Mouse (Mus musculus) yolk sac, embryonic 10.5 days (tissue): Measurements from ENCODE around the gene 2610528J11Rik.
"Not testable (repeated sequence)": the region's sequence is repeated elsewhere in the genome, so short reads cannot be mapped to it uniquely, and the experiment has no call there.

Experiments used
- DNase-seq: peaks from one replicate; pipeline ENCODE4 v3.0.0-alpha.2; 2017; ENCODE audit warnings: low spot score

The 2610528J11Rik gene

GRCm38 (mm10) chr4:118542510-118543157 is 15.8 kb downstream of the 2610528J11Rik start:
- no peak for DNase-seq

DNA sequence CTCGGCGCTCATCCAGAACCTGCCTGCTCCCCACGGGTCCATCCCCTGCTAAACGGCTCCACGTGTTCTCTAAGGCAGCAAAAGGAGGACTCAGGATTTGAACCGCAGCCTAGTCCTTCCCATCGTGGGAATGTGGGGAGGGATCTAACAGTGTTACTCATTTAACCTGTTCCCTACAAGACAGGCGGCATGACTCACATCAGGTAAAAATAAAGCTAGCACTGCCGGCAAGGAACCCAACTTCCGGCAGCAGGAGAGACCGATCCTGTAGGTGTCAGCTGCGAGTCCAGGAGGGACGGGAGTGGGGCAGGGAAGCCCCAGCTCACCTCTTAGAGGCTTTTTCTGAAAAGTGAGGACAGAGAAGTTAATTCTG is 16.3 kb downstream of the 2610528J11Rik start:
- DNase-seq = peak; percentile 77

- DNase-seq = peak; percentile 92
These were observed 16.9 kb downstream of the 2610528J11Rik start, which contains the start of gene Tmem125 for GRCm38 (mm10) chr4:118543592-118544260. Tmem125 (minus strand) TSS chr4:118544044.

DNA sequence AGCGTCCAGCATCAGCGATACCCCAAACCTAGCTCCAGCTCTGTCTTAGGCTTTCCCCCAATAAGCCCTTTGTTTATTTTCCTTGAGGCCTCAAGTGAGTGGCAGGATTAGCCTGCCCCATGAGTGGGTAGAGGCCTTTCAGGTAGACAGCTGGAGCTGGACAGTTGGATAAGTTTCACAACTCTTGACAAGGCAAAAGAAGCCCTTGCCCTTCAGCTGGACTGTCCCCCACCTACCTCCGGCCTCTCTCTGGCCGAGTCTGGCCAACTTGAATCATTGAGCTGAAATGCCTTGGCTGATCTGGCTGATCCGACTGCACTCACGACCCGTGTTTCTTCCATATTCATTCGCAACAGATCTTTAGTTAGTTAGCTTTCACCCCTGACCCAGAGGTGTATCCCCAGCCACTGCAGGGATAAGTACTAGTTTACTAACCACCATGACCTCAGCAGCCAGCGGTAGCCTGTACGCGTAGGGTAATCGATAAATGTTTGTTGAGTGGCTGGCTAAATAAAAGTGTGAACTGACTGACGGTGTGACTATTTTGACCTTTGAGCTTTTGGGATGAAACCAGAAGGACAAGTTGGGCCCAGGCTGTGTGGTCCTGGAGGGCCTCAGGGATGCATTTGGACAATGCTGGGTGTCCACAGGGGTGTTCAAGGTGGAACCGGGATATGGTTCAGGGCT is 17.8 kb downstream of the 2610528J11Rik start:
- DNase-seq = peak; percentile 58

DNA sequence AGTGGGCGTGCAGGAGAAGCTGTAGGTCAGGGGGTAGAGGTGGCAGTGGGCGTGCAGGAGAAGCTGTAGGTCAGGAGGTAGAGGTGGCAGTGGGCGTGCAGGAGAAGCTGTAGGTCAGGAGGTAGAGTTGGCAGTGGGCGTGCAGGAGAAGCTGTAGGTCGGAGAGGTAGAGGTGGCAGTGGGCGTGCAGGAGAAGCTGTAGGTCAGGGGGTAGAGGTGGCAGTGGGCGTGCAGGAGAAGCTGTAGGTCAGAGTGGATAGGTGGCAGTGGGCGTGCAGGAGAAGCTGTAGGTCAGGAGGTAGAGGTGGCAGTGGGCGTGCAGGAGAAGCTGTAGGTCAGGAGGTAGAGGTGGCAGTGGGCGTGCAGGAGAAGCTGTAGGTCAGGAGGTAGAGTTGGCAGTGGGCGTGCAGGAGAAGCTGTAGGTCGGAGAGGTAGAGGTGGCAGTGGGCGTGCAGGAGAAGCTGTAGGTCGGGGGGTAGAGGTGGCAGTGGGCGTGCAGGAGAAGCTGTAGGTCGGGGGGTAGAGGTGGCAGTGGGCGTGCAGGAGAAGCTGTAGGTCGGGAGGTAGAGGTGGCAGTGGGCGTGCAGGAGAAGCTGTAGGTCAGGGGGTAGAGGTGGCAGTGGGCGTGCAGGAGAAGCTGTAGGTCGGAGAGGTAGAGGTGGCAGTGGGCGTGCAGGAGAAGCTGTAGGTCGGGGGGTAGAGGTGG is 20.8 kb downstream of the 2610528J11Rik start:
- DNase-seq = not testable (repeated sequence)

GRCm38 (mm10) chr4:118548130-118548480 is 21.3 kb downstream of the 2610528J11Rik start:
- DNase-seq = peak; percentile 80

GRCm38 (mm10) chr4:118553039-118553649 is 26.3 kb downstream of the 2610528J11Rik start:
- no peak for DNase-seq

- no peak for DNase-seq
These were observed 37.5 kb downstream of the 2610528J11Rik start for GRCm38 (mm10) chr4:118564062-118564925.

DNA sequence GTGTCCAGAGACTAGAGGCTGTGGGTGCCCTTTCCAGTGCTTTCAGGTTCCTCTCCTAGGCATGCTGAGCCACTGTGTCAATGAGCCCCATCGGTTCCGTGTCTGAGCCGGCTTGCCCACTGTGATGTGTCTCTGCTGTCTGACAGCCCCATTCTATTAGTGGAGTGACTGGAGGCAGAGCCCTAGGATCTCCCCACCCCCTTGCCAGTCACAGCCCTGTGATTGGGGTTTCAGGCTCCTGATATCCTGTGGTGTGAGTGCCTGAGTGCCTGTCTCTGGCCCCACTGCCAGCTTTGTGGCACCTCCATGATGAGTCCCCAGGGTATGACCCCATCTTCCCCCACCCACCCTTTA is 38.1 kb downstream of the 2610528J11Rik start:
- no peak for DNase-seq

DNA sequence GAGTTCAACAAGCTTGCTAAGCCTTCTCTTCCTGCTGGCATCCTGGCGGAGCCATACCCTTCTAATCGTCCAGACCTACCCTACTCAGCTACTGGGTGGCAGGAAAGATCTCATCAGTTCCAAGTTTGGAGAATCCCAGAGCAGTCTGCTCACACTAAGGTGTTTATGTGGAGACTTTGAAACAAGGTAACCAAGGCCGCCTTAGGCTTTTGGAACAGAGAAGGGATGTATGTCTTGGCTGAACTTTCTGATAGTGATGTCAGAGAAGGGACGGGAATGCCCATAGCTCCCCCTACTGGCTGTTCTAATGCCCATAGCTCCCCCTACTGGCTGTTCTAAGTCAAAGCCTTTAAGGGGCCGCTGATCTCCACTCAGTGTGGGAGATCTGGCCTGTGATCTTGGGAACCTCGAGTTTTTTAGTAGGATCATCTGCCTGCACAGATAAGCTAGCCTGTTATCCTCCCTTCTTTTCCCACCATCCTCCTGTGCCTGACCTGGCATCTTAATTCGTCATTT is 39.4 kb downstream of the 2610528J11Rik start:
- peak; percentile 29 for DNase-seq

DNA sequence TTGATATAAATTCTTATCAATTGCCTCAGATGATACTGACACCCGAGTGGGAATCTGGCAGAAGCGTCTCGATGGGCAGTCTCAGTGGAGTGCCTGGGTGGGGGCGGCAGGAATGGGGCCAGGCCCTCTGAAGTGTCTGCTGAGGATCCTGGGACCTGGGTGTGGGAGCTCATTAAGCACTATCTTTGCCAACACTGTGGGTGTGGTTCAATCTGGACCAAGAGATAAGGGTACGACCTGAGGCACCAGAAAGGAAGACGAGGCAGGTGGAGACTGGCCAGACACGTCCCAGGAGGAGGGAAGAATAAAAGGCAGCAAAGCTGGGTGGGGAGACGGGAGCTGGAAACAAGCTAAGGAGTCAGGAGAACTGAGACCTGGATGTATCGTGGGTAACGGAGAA is 41.9 kb downstream of the 2610528J11Rik start:
- DNase-seq = peak; percentile 47

DNA sequence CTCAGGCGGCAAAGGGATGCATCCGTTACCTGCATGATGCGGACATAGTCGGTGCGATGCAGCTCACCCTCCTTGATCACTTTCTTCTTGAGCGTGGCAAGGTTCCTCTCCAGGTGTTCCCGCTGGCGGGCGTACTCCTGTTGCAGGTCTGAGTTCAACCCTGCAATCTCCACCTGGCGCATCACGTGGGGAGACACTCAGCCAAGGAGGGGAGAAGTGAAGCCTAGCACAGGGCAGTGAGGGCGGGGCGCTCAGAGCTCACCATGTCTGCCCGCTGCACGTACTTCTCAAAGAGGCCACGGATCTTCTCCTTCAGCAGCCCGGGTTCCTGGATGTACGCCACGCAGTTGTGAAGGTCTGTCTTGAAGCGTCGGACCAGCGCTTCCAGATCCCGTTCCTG is 42.5 kb downstream of the 2610528J11Rik start:
- DNase-seq = no peak

- no peak for DNase-seq
These were observed 44.6 kb downstream of the 2610528J11Rik start for GRCm38 (mm10) chr4:118571441-118571840.

DNA sequence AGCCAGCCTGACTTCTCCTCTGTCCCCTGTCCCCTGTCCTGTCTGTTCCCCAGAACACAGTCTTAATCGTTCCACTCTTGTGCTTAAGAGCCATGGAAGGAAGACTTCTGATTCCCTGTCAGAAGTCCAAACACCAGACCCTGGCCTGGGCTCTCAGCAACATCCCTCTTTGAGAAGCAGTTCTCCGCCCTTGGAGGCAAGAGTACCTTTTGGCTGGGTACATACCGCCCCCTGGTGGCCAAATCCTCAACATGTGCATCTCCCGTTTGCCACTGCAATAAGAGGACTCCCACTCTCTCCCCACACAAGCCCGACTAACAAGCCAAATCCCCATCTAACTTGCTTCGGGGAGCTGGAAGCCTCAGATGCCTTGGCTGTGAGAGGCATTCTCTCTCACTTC is 49.3 kb downstream of the 2610528J11Rik start:
- DNase-seq = peak; percentile 70

GRCm38 (mm10) chr4:118579313-118579712 is 52.5 kb downstream of the 2610528J11Rik start:
- DNase-seq = no peak
